Mouse (Mus musculus) MEL (cell line): ENCODE measurements around the gene Rundc3a. TPM values are rescaled to one million over a fixed set of nuclear protein-coding genes. Genes with fewer than 3 reads are reported as not detected.

Source experiments
- DNase-seq: peaks from one replicate; pipeline ENCODE4 v3.0.0; 2011; ENCODE audit warnings: low read depth, low spot score
- H3K27ac ChIP-seq: 2 replicates; pipeline ENCODE4 v1.5.1; 2012; ENCODE audit warnings: low read depth, mild to moderate bottlenecking, control low read depth, low read length, moderate library complexity; ENCODE audit not compliant: control insufficient read depth
- H3K27me3 ChIP-seq, 2 experiments: fragments of 150-350 bp in 1 of 2; sonication (generic) in 1 of 2; 2 replicates each; pipeline ENCODE4 v1.6.1; 2012; ENCODE audit warnings: low read length in 2 of 2, mild to moderate bottlenecking in 2 of 2, improper control_type of control experiment in 1 of 2, moderate library complexity in 1 of 2; ENCODE audit not compliant: insufficient read depth in 2 of 2, control insufficient read depth in 1 of 2
- H3K36me3 ChIP-seq, 2 experiments: 2 replicates each; pipeline ENCODE4 v1.6.1; 2012 to 2014; ENCODE audit warnings: low read length in 2 of 2, improper control_type of control experiment in 1 of 2, inconsistent platforms in 1 of 2, mild to moderate bottlenecking in 1 of 2; ENCODE audit not compliant: insufficient read depth in 2 of 2, control insufficient read depth in 1 of 2
- H3K4me1 ChIP-seq, 2 experiments: fragments of 150-350 bp in 1 of 2; sonication (generic) in 1 of 2; 2 replicates each; pipeline ENCODE4 v1.6.1; 2012; ENCODE audit warnings: low read length in 2 of 2, improper control_type of control experiment in 1 of 2, mild to moderate bottlenecking in 1 of 2; ENCODE audit not compliant: insufficient read depth in 2 of 2, control insufficient read depth in 1 of 2
- H3K4me3 ChIP-seq, 2 experiments: fragments of 150-350 bp in 1 of 2; sonication (generic) in 1 of 2; 2 replicates each; pipeline ENCODE4 v1.5.1; 2012; ENCODE audit warnings: low read depth in 2 of 2, low read length in 2 of 2, mild to moderate bottlenecking in 2 of 2, moderate library complexity in 2 of 2, control low read depth in 1 of 2, improper control_type of control experiment in 1 of 2; ENCODE audit not compliant: control insufficient read depth in 1 of 2, insufficient read depth in 1 of 2
- H3K79me2 ChIP-seq: 2 replicates; pipeline ENCODE4 v1.6.1; 2012; ENCODE audit warnings: mild to moderate bottlenecking, low read length, moderate library complexity; ENCODE audit not compliant: control insufficient read depth, poor library complexity, insufficient read depth
- H3K9ac ChIP-seq: 2 replicates; pipeline ENCODE4 v1.6.1; 2012; ENCODE audit warnings: low read depth, mild to moderate bottlenecking, control low read depth, low read length, moderate library complexity; ENCODE audit not compliant: control insufficient read depth, poor library complexity, severe bottlenecking
- H3K9me3 ChIP-seq: fragments of 150-350 bp; sonication (generic); replicated peaks from 2 replicates; pipeline ENCODE4 v1.6.1; 2012; ENCODE audit warnings: mild to moderate bottlenecking, low read length, improper control_type of control experiment, moderate library complexity; ENCODE audit not compliant: insufficient read depth
- BHLHE40 ChIP-seq: IDR thresholded peaks from 2 replicates; pipeline ENCODE4 v1.6.1; 2012; ENCODE audit warnings: low read depth, mild to moderate bottlenecking, inconsistent platforms, low read length, improper control_type of control experiment, borderline replicate concordance
- CHD1 ChIP-seq: IDR thresholded peaks from 2 replicates; pipeline ENCODE4 v1.6.1; 2012; ENCODE audit warnings: low read depth, mild to moderate bottlenecking, inconsistent platforms, low read length, improper control_type of control experiment
- E2F4 ChIP-seq: IDR thresholded peaks from 2 replicates; pipeline ENCODE4 v1.6.1; 2011; ENCODE audit warnings: low read depth, low read length, improper control_type of control experiment, borderline replicate concordance
- ELF1 ChIP-seq: IDR thresholded peaks from 2 replicates; pipeline ENCODE4 v1.6.1; 2014; ENCODE audit warnings: low read depth, mild to moderate bottlenecking, inconsistent platforms, low read length, improper control_type of control experiment, moderate library complexity
- HCFC1 ChIP-seq: IDR thresholded peaks from 2 replicates; pipeline ENCODE4 v1.6.1; 2012; ENCODE audit warnings: low read depth, mild to moderate bottlenecking, inconsistent platforms, low read length, improper control_type of control experiment, moderate library complexity
- KAT2A ChIP-seq: conservative IDR thresholded peaks from 2 replicates; pipeline ENCODE4 v1.6.1; 2012; ENCODE audit warnings: low read depth, low read length, improper control_type of control experiment, inconsistent platforms
- MAFK ChIP-seq: IDR thresholded peaks from 2 replicates; pipeline ENCODE4 v1.6.1; 2011; ENCODE audit warnings: low read depth, mild to moderate bottlenecking, low read length, improper control_type of control experiment, borderline replicate concordance
- MAX ChIP-seq: IDR thresholded peaks from 2 replicates; pipeline ENCODE4 v1.6.1; 2011; ENCODE audit warnings: low read length, improper control_type of control experiment
- MYC ChIP-seq: IDR thresholded peaks from 2 replicates; pipeline ENCODE4 v1.6.1; 2011; ENCODE audit warnings: low read depth, mild to moderate bottlenecking, low read length, improper control_type of control experiment, moderate library complexity
- NELFE ChIP-seq: IDR thresholded peaks from 2 replicates; pipeline ENCODE4 v1.6.1; 2011; ENCODE audit warnings: low read depth, low read length, improper control_type of control experiment
- NRF1 ChIP-seq: IDR thresholded peaks from 2 replicates; pipeline ENCODE4 v1.6.1; 2014; ENCODE audit warnings: low read depth, mild to moderate bottlenecking, inconsistent platforms, low read length, improper control_type of control experiment, moderate library complexity; ENCODE audit not compliant: poor library complexity, insufficient read depth, severe bottlenecking
- POLR2A ChIP-seq, 2 experiments: IDR thresholded peaks; 2 replicates each; pipeline ENCODE4 v1.6.1; 2011 to 2012; ENCODE audit warnings: low read length in 2 of 2, mild to moderate bottlenecking in 2 of 2, control low read depth in 1 of 2, improper control_type of control experiment in 1 of 2, low read depth in 1 of 2, moderate library complexity in 1 of 2; ENCODE audit not compliant: control insufficient read depth in 1 of 2, insufficient read depth in 1 of 2, poor library complexity in 1 of 2
- POLR2AphosphoS5 ChIP-seq: IDR thresholded peaks from 2 replicates; pipeline ENCODE4 v1.6.1; 2012; ENCODE audit warnings: low read depth, borderline replicate concordance, mild to moderate bottlenecking, inconsistent platforms, low read length, moderate library complexity, mixed read lengths
- RAD21 ChIP-seq: IDR thresholded peaks from 2 replicates; pipeline ENCODE4 v1.6.1; 2011; ENCODE audit warnings: mild to moderate bottlenecking, low read depth, low read length, improper control_type of control experiment
- RCOR1 ChIP-seq: IDR thresholded peaks from 2 replicates; pipeline ENCODE4 v1.6.1; 2012; ENCODE audit warnings: low read depth, mild to moderate bottlenecking, inconsistent platforms, low read length, improper control_type of control experiment
- SIN3A ChIP-seq: IDR thresholded peaks from 2 replicates; pipeline ENCODE4 v1.6.1; 2012; ENCODE audit warnings: low read length, improper control_type of control experiment, inconsistent platforms
- SMC3 ChIP-seq: IDR thresholded peaks from 2 replicates; pipeline ENCODE4 v1.6.1; 2011; ENCODE audit warnings: low read depth, low read length, improper control_type of control experiment
- TAL1 ChIP-seq: IDR thresholded peaks from 2 replicates; pipeline ENCODE4 v1.6.1; 2012; ENCODE audit warnings: mild to moderate bottlenecking, inconsistent platforms, low read length, moderate library complexity, mixed read lengths
- TBP ChIP-seq: IDR thresholded peaks from 2 replicates; pipeline ENCODE4 v1.8.0; 2011; ENCODE audit warnings: low read depth, low read length, improper control_type of control experiment
- TCF12 ChIP-seq: IDR thresholded peaks from 2 replicates; pipeline ENCODE4 v1.6.1; 2014; ENCODE audit warnings: low read depth, mild to moderate bottlenecking, inconsistent platforms, low read length, improper control_type of control experiment, moderate library complexity
- UBTF ChIP-seq: IDR thresholded peaks from 2 replicates; pipeline ENCODE4 v1.6.1; 2012; ENCODE audit warnings: low read depth, mild to moderate bottlenecking, inconsistent platforms, low read length, improper control_type of control experiment, moderate library complexity, borderline replicate concordance; ENCODE audit not compliant: insufficient read depth
- USF2 ChIP-seq, 2 experiments: IDR thresholded peaks; 2 replicates each; pipeline ENCODE4 v1.6.1; 2011 to 2012; ENCODE audit warnings: improper control_type of control experiment in 2 of 2, low read length in 2 of 2, borderline replicate concordance in 1 of 2, inconsistent platforms in 1 of 2, low read depth in 1 of 2, mild to moderate bottlenecking in 1 of 2; ENCODE audit not compliant: insufficient read depth in 1 of 2
- ZC3H11A ChIP-seq: IDR thresholded peaks from 2 replicates; pipeline ENCODE4 v1.6.1; 2012; ENCODE audit warnings: low read depth, mild to moderate bottlenecking, inconsistent platforms, low read length, improper control_type of control experiment
- ZKSCAN1 ChIP-seq: IDR thresholded peaks from 2 replicates; pipeline ENCODE4 v1.6.1; 2012; ENCODE audit warnings: low read depth, mild to moderate bottlenecking, inconsistent platforms, low read length, improper control_type of control experiment, moderate library complexity
- ZMIZ1 ChIP-seq: IDR thresholded peaks from 2 replicates; pipeline ENCODE4 v1.6.1; 2012; ENCODE audit warnings: low read depth, mild to moderate bottlenecking, inconsistent platforms, low read length, improper control_type of control experiment, moderate library complexity
- ZNF384 ChIP-seq: IDR thresholded peaks from 2 replicates; pipeline ENCODE4 v1.6.1; 2012; ENCODE audit warnings: low read depth, mild to moderate bottlenecking, inconsistent platforms, low read length, improper control_type of control experiment
- polyA plus RNA-seq, 2 experiments: library from polyadenylated mRNA; stranded (reverse) in 1 of 2; unstranded in 1 of 2; fragments of >175 nt in 1 of 2; fragments of >200 nt in 1 of 2; gene quantifications; 2 replicates each; pipeline versions ENCODE4 v1.2.1 to v1.2.4; 2012; ENCODE audit warnings: low replicate concordance in 2 of 2, low read depth in 1 of 2; ENCODE audit not compliant: insufficient read length in 2 of 2, insufficient read depth in 1 of 2, missing spikeins in 1 of 2
- total RNA-seq: library from RNA; depleted of rRNA; stranded (reverse); fragments of 300-350 nt; gene quantifications from 2 replicates; pipeline ENCODE4 v1.2.3, GENCODE M21; 2012

Gene Rundc3a
- total and polyA plus RNA-seq, 3 experiments: 0.39 to 2.1 TPM; not detected in 1

GRCm38 (mm10) chr11:102393719-102394420 is 667 bp downstream of the Rundc3a start:
- Histone ChIP-seq H3K36me3 (no peaks in the 10 kb centered on the region), H3K4me3 (no peak overlapping the region), H3K27ac (no peak overlapping the region), H3K27me3 (peaks cover 9 to 21% of the 10 kb centered on the region in 2 experiments), H3K9ac (no peak overlapping the region), H3K9me3 (no peaks in the 10 kb centered on the region), H3K79me2 (no peaks in the 10 kb centered on the region), H3K4me1 (no peaks in the 10 kb centered on the region)
- no peak for TF ChIP-seq CHD1
- no peak for TF ChIP-seq MAFK
- no peak for TF ChIP-seq NELFE
- no peak for TF ChIP-seq E2F4
- no peak for TF ChIP-seq UBTF
- no peak for TF ChIP-seq TBP
- no peak for TF ChIP-seq BHLHE40
- TF ChIP-seq RAD21: no peak
- no peak for TF ChIP-seq POLR2A (IDR thresholded peaks at IDR 0.05; ENCODE audit: control insufficient read depth in 1 of 2, insufficient read depth in 1 of 2, low read depth in 1 of 2, low read length in 2 of 2, poor library complexity in 1 of 2)
- TF ChIP-seq SMC3: no peak
- no peak for TF ChIP-seq ZC3H11A
- DNase-seq: no peak

- no peaks in the 10 kb centered on the region for H3K79me2 ChIP-seq
- peaks cover 9 to 16% of the 10 kb centered on the region in 2 experiments for H3K27me3 ChIP-seq
- no peak for DNase-seq
- H3K4me1 ChIP-seq: no peaks in the 10 kb centered on the region
- no peak overlapping the region for H3K9ac ChIP-seq
- no peak overlapping the region for H3K27ac ChIP-seq
- no peak overlapping the region for H3K4me3 ChIP-seq
- H3K9me3 ChIP-seq: no peaks in the 10 kb centered on the region
- TF ChIP-seq RCOR1 (no peak), POLR2A (IDR thresholded peaks at IDR 0.05; ENCODE audit: control insufficient read depth in 1 of 2, insufficient read depth in 1 of 2, low read depth in 1 of 2, low read length in 2 of 2, poor library complexity in 1 of 2) (no peak), RAD21 (no peak), ZKSCAN1 (no peak), ELF1 (no peak), USF2 (IDR thresholded peaks at IDR 0.05; ENCODE audit: borderline replicate concordance in 1 of 2, insufficient read depth in 1 of 2, low read depth in 1 of 2, low read length in 2 of 2) (no peak), TAL1 (no peak), KAT2A (no peak), MAX (no peak), ZNF384 (no peak), HCFC1 (no peak), SIN3A (no peak), ZMIZ1 (no peak), CHD1 (no peak), MYC (no peak), TCF12 (no peak), POLR2AphosphoS5 (no peak), NRF1 (no peak)
- H3K36me3 ChIP-seq: no peaks in the 10 kb centered on the region
These were observed 1.4 kb downstream of the Rundc3a start for GRCm38 (mm10) chr11:102394421-102395124.
